Mouse (Mus musculus) kidney, postnatal 0 days (tissue): ENCODE data around the gene Gm27021. TPM values are rescaled to one million over a fixed set of nuclear protein-coding genes. Genes with fewer than 3 reads are reported as not detected.
A peak's percentile ranks its signal among the peaks of the same experiment; 100 is the strongest.

Source experiments
- ATAC-seq: fragments of 200-750 bp; cut with Nextera tagmentation; replicated peaks from 2 replicates; pipeline ENCODE4 v1.8.0; 2017; ENCODE audit warnings: low read depth, moderate number of reproducible peaks, moderate TSS enrichment, moderate library complexity; ENCODE audit not compliant: low FRiP score
- DNase-seq: peaks from one replicate; pipeline ENCODE4 v3.0.0-alpha.2; 2016; ENCODE audit warnings: low spot score
- H3K27ac ChIP-seq: fragments of 300-500 bp; sonication (generic); 2 replicates; pipeline ENCODE4 v1.5.1; 2014; ENCODE audit warnings: mild to moderate bottlenecking
- H3K27me3 ChIP-seq: fragments of 300-500 bp; sonication (generic); 2 replicates; pipeline ENCODE4 v1.6.1; 2014; ENCODE audit warnings: low read length, mixed read lengths; ENCODE audit not compliant: insufficient read depth
- H3K36me3 ChIP-seq: fragments of 300-500 bp; sonication (generic); 2 replicates; pipeline ENCODE4 v1.6.1; 2014; ENCODE audit warnings: low read length, mixed read lengths; ENCODE audit not compliant: insufficient read depth
- H3K4me1 ChIP-seq: fragments of 300-500 bp; sonication (generic); replicated peaks from 2 replicates; pipeline ENCODE4 v1.6.1; 2014; ENCODE audit warnings: antibody characterized with exemption, low read length, mixed read lengths; ENCODE audit not compliant: insufficient read depth
- H3K4me2 ChIP-seq: fragments of 300-500 bp; sonication (generic); 2 replicates; pipeline ENCODE4 v1.6.1; 2014; ENCODE audit warnings: mild to moderate bottlenecking, low read length, moderate library complexity, mixed read lengths
- H3K4me3 ChIP-seq: fragments of 300-500 bp; sonication (generic); replicated peaks from 2 replicates; pipeline ENCODE4 v1.5.1; 2014; ENCODE audit warnings: low read depth, low read length
- H3K9ac ChIP-seq: fragments of 300-500 bp; sonication (generic); 2 replicates; pipeline ENCODE4 v1.6.1; 2014; ENCODE audit warnings: low read depth, low read length
- H3K9me3 ChIP-seq: fragments of 300-500 bp; sonication (generic); replicated peaks from 2 replicates; pipeline ENCODE4 v1.6.1; 2016; ENCODE audit warnings: low read length, inconsistent platforms, mixed read lengths
- CTCF ChIP-seq: IDR thresholded peaks from 2 replicates; pipeline ENCODE4 v1.5.1; 2016; ENCODE audit warnings: antibody characterized with exemption, low read depth, mild to moderate bottlenecking, moderate library complexity
- WGBS: fragments of 180-500 bp; shearing (Covaris S2); extraction: QIAGEN DNeasy Blood & Tissue Kit; methylation state at CpG from one replicate; pipeline ENCODE4 v1.1.7; 2014; 5-methylcytosine and 5-hydroxymethylcytosine counted together
- polyA plus RNA-seq: library from polyadenylated mRNA; unstranded; fragments of >200 nt; fragmentation: Nextera tagmentation; extraction: Ambion mirVana; gene quantifications from 2 replicates; pipeline ENCODE4 v1.2.1, GENCODE M21; 2015

Gene Gm27021
- polyA plus RNA-seq, 1 experiment from 2014 or later, result 3.2 TPM

- H3K4me2 ChIP-seq, result no peak overlapping the region
- no peaks in the 10 kb centered on the region for H3K27me3 ChIP-seq
- no peak overlapping the region for H3K9ac ChIP-seq
- H3K4me3 ChIP-seq, result no peak overlapping the region
- no peak overlapping the region for H3K27ac ChIP-seq
- peaks cover 27% of the 10 kb centered on the region for H3K36me3 ChIP-seq
- H3K4me1 ChIP-seq, result no peaks in the 10 kb centered on the region
- DNase-seq (no peak), ATAC-seq (no peak)
- no peak for TF ChIP-seq CTCF
- no peaks in the 10 kb centered on the region for H3K9me3 ChIP-seq
- 85% methylated on average over 7 of the region's 7 CpGs for WGBS
These were observed 11.4 kb downstream of the Gm27021 start for GRCm38 (mm10) chr8:120656322-120657052.

GRCm38 (mm10) chr8:120647532-120647931 is 20.3 kb downstream of the Gm27021 start, which contains the start of gene 1190005I06Rik:
Gene 1190005I06Rik (minus strand): TSS chr8:120647632.
- Histone ChIP-seq H3K36me3 (no peaks in the 10 kb centered on the region), H3K9ac (no peak within 1 kb of the TSS), H3K4me3 (no peak within 1 kb of the TSS), H3K27ac (no peak within 1 kb of the TSS), H3K4me1 (no peaks in the 10 kb centered on the region), H3K4me2 (no peak within 1 kb of the TSS), H3K9me3 (no peaks in the 10 kb centered on the region), H3K27me3 (no peaks in the 10 kb centered on the region)
- WGBS, result 67% methylated on average over 7 of the region's 7 CpGs
- no peak for DNase-seq
- TF ChIP-seq CTCF, result no peak
- no peak for ATAC-seq

GRCm38 (mm10) chr8:120644663-120645062 is 23.2 kb downstream of the Gm27021 start:
- Histone ChIP-seq H3K9ac (no peak overlapping the region), H3K4me1 (no peaks in the 10 kb centered on the region), H3K27ac (no peak overlapping the region), H3K36me3 (no peaks in the 10 kb centered on the region), H3K9me3 (no peaks in the 10 kb centered on the region), H3K4me3 (no peak overlapping the region), H3K27me3 (no peaks in the 10 kb centered on the region), H3K4me2 (no peak overlapping the region)
- ATAC-seq (no peak), DNase-seq (no peak)
- WGBS, result 71% methylated on average over 7 of the region's 7 CpGs
- TF ChIP-seq CTCF, result no peak

- Histone ChIP-seq H3K27ac (no peak overlapping the region), H3K27me3 (no peaks in the 10 kb centered on the region), H3K4me1 (no peaks in the 10 kb centered on the region), H3K9ac (no peak overlapping the region), H3K4me3 (no peak overlapping the region), H3K9me3 (no peaks in the 10 kb centered on the region), H3K4me2 (no peak overlapping the region), H3K36me3 (no peaks in the 10 kb centered on the region)
- peak; percentile 18; the same call in 1 of the 2 replicates for TF ChIP-seq CTCF
- no peak for DNase-seq
- no peak for ATAC-seq
- WGBS, result 81% methylated on average over 10 of the region's 10 CpGs
These were observed 25.7 kb downstream of the Gm27021 start for GRCm38 (mm10) chr8:120642031-120642662.

GRCm38 (mm10) chr8:120641245-120641644 is 26.6 kb downstream of the Gm27021 start:
- H3K27ac ChIP-seq, result no peak overlapping the region
- WGBS, result 37% methylated on average over 8 of the region's 8 CpGs

GRCm38 (mm10) chr8:120634329-120634839 is 33.5 kb downstream of the Gm27021 start:
- ATAC-seq (peak; percentile 66), DNase-seq (peak; percentile 33)
- whole genome bisulfite sequencing, result under 1% methylated on average over 38 of the region's 42 CpGs
- no peaks in the 10 kb centered on the region for H3K27me3 ChIP-seq
- peaks cover 8% of the 10 kb centered on the region for H3K4me1 ChIP-seq
- H3K9me3 ChIP-seq, result no peaks in the 10 kb centered on the region
- H3K4me2 ChIP-seq, result peak overlapping the region; percentile 96
- peak overlapping the region; percentile 46 for H3K9ac ChIP-seq
- no peaks in the 10 kb centered on the region for H3K36me3 ChIP-seq
- no peak for TF ChIP-seq CTCF
- H3K27ac ChIP-seq, result no peak overlapping the region
- peak overlapping the region; percentile 53 for H3K4me3 ChIP-seq

More at GRCm38 (mm10) chr8:120641245-120641644, 26.6 kb downstream of the Gm27021 start:
- DNase-seq (no peak), ATAC-seq (no peak)
- no peak overlapping the region for H3K4me3 ChIP-seq
- no peak overlapping the region for H3K9ac ChIP-seq
- H3K27me3 ChIP-seq, result no peaks in the 10 kb centered on the region
- no peak for TF ChIP-seq CTCF
- H3K4me1 ChIP-seq, result no peaks in the 10 kb centered on the region
- H3K9me3 ChIP-seq, result no peaks in the 10 kb centered on the region
- no peak overlapping the region for H3K4me2 ChIP-seq
- no peaks in the 10 kb centered on the region for H3K36me3 ChIP-seq
